ENCODE assay signal across 26 mouse cellular contexts in the genomic region with DNA sequence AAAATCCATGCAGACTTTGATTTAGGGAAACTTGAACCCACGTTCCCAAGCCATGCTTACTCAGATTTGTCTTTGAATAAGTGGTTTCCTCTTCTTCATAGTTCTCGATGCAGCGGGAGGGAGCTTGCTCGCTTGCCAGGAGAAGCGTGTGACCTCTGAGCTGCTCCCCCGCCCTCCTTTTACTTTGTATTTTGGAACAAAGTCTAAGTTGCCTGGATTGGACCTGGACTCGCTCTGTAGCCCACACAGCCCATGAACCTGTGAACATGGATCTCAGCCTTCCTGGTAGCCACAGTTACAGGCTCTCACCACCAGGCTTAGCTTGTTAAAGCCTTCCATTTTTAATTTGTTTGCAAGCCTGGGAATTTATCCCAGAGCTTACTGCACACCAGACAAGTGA. TPM values are rescaled to one million over a fixed set of nuclear protein-coding genes. Genes with fewer than 3 reads are reported as not detected.
DNase-seq lines count a peak whose midpoint lies in the region; ATAC-seq and TF ChIP-seq lines count a peak whose summit lies in the region.
"Had no signal": no experiment of that assay in that cellular context is flagged by ENCODE, and none has a peak within 500 bp of the region (broad histone marks: within the 10 kb centered on the region; RNA-seq: fewer than 3 reads in every experiment).

A gene (minus strand): TSS at position 112 of the 400 bp plus-strand sequence.

- no peak for ATAC-seq in kidney, embryonic 14.5 days (ENCODE audit: low FRiP score, low TSS enrichment)
- ATAC-seq in megakaryocyte-erythroid progenitor cell, adult 5-6 weeks (replicated peaks; ENCODE audit: low FRiP score, low TSS enrichment, poor library complexity, severe bottlenecking) = no peak

- no peak within 1 kb of the TSS for H3K9ac ChIP-seq in kidney, embryonic 14.5 days (ENCODE audit: low read depth, low read length)
- H3K9ac ChIP-seq: forebrain, embryonic 12.5 days; hindbrain, embryonic 12.5 days; limb, embryonic 12.5 days; liver, embryonic 14.5 days; lung, embryonic 15.5 days; midbrain, embryonic 12.5 days had no signal

- WGBS in kidney, embryonic 14.5 days = 79% methylated on average over 7 of the region's 7 CpGs

- H3K9me3 ChIP-seq in kidney, embryonic 14.5 days (ENCODE audit: control insufficient read depth, low read length) = no peaks in the 10 kb centered on the region
- H3K9me3 ChIP-seq: forebrain, embryonic 12.5 days; G1E; hindbrain, embryonic 12.5 days; limb, embryonic 12.5 days; lung, embryonic 15.5 days; midbrain, embryonic 12.5 days had no signal

- no peak within 1 kb of the TSS for H3K4me3 ChIP-seq in kidney, embryonic 14.5 days (ENCODE audit: low read length)
- no peak within 1 kb of the TSS for H3K4me3 ChIP-seq in testis, adult 2 months (ENCODE audit: control insufficient read depth, low read depth, low read length)
- H3K4me3 ChIP-seq: forebrain, embryonic 12.5 days; hindbrain, embryonic 12.5 days; limb, embryonic 12.5 days; lung, embryonic 15.5 days; midbrain, embryonic 12.5 days had no signal

- TF ChIP-seq CTCF in testis, adult 2 months (IDR thresholded peaks at IDR 0.05; ENCODE audit: control insufficient read depth, insufficient read depth, insufficient replicate concordance, low read depth, low read length) = no peak

- H3K36me3 ChIP-seq in kidney, embryonic 14.5 days (ENCODE audit: control insufficient read depth, insufficient read depth, low read length) = no peaks in the 10 kb centered on the region
- no peaks in the 10 kb centered on the region for H3K36me3 ChIP-seq in testis, adult 2 months (ENCODE audit: control insufficient read depth, insufficient read depth, low read length)
- H3K36me3 ChIP-seq: forebrain, embryonic 12.5 days; G1E; hindbrain, embryonic 12.5 days; limb, embryonic 12.5 days; lung, embryonic 15.5 days; midbrain, embryonic 12.5 days had no signal

- peaks cover 5% of the 10 kb centered on the region; the same call in 1 of the 2 replicates for H3K4me1 ChIP-seq in kidney, embryonic 14.5 days (ENCODE audit: control insufficient read depth, insufficient read depth, low read length)
- no peaks in the 10 kb centered on the region for H3K4me1 ChIP-seq in testis, adult 2 months (ENCODE audit: control insufficient read depth, insufficient read depth, low read length)
- H3K4me1 ChIP-seq: forebrain, embryonic 12.5 days; hindbrain, embryonic 12.5 days; lung, embryonic 15.5 days; midbrain, embryonic 12.5 days had no signal

- no peaks in the 10 kb centered on the region for H3K27me3 ChIP-seq in kidney, embryonic 14.5 days (ENCODE audit: control insufficient read depth, insufficient read depth, low read length)
- H3K27me3 ChIP-seq in testis, adult 2 months (ENCODE audit: control insufficient read depth, insufficient read depth, low read length) = no peaks in the 10 kb centered on the region
- H3K27me3 ChIP-seq: forebrain, embryonic 12.5 days; hindbrain, embryonic 12.5 days; limb, embryonic 12.5 days; lung, embryonic 15.5 days; midbrain, embryonic 12.5 days had no signal

- TF ChIP-seq POLR2A in testis, adult 2 months (IDR thresholded peaks at IDR 0.05; ENCODE audit: control insufficient read depth, low read depth, low read length) = no peak

- DNase-seq in kidney, adult 11 months = peak; percentile 88
- DNase-seq in testis, postnatal 10 days (ENCODE audit: low spot score) = no peak
- peak; percentile 76 to 88 for DNase-seq in kidney, postnatal 25 days
- DNase-seq in embryo, embryonic 9.5 days (ENCODE audit: extremely low spot score) = no peak
- no peak for DNase-seq in heart, adult 18-20 months
- DNase-seq: adrenal gland, postnatal 36 days; cerebellum, adult 11-12 months; cerebellum, postnatal 36 days; gastrocnemius, postnatal 25 days; heart, postnatal 10 days; lung, postnatal 4 days; retina, postnatal 1 day; thymus, postnatal 14 days had no signal

- no peak within 1 kb of the TSS for H3K27ac ChIP-seq in kidney, embryonic 14.5 days (ENCODE audit: low read depth, low read length)
- H3K27ac ChIP-seq in testis, adult 2 months (ENCODE audit: control insufficient read depth, insufficient read depth, low read depth, low read length) = no peak within 1 kb of the TSS
- H3K27ac ChIP-seq: forebrain, embryonic 12.5 days; hindbrain, embryonic 12.5 days; limb, embryonic 12.5 days; liver, embryonic 14.5 days; lung, embryonic 15.5 days; midbrain, embryonic 12.5 days had no signal

- H3K4me2 ChIP-seq in kidney, embryonic 14.5 days (replicated peaks; ENCODE audit: low read depth, low read length) = no peak within 1 kb of the TSS
- H3K4me2 ChIP-seq: forebrain, embryonic 12.5 days; hindbrain, embryonic 12.5 days; limb, embryonic 12.5 days; lung, embryonic 15.5 days; midbrain, embryonic 12.5 days had no signal

RNA-seq across cellular contexts. Expression of the gene that starts here (rescaled TPM):
- polyA plus RNA-seq in kidney, embryonic 14.5 days (2014; fragmentation: Nextera tagmentation; extraction: Ambion mirVana) = 0.29 and 0.47 TPM in 2 replicates
- polyA plus RNA-seq in testis, adult 2 months (2012; rRNA removed) = 158 and 166 TPM in 2 replicates
- under 1 TPM; 0.07 to 0.49 TPM for total RNA-seq in heart, adult 18-20 months (2021)
- not detected in 2 replicates for total RNA-seq in megakaryocyte-erythroid progenitor cell, adult 5-6 weeks (2014; fragmentation: Nextera tagmentation)
- not detected in 2 replicates for total RNA-seq in megakaryocyte-erythroid progenitor cell, adult 5-6 weeks (2017)
- total RNA-seq: monocyte, adult 5-6 weeks had no signal
- polyA plus RNA-seq: embryonic facial prominence, embryonic 11.5 days; G1E; neural tube, embryonic 11.5 days had no signal

Comparison
In these comparisons a context has a peak if more than half of its experiments do, and no peak if none do; other contexts are left out.
1. RNA of the gene that starts here (polyA plus RNA-seq): 158 to 166 TPM in testis, adult 2 months; 0.29 to 0.47 TPM in kidney, embryonic 14.5 days; every median in the first group is over 100 times any median in the second.
2. DNase-seq: peak in kidney, adult 11 months (single experiment) and kidney, postnatal 25 days (2 of 2); none in testis, postnatal 10 days (single experiment), embryo, embryonic 9.5 days (single experiment) and heart, adult 18-20 months (0 of 2).